Mouse (Mus musculus) erythroblast, embryonic 14.5 days (primary cell): ENCODE measurements around the gene Psmc3ip.

ENCODE experiments used
- GATA1 ChIP-seq: IDR thresholded peaks from 2 replicates; pipeline ENCODE4 v1.6.1; 2012; ENCODE audit warnings: low read length, inconsistent platforms, mixed read lengths
- TAL1 ChIP-seq: IDR thresholded peaks from 3 replicates; pipeline ENCODE4 v1.6.1; 2012; ENCODE audit warnings: low read length, inconsistent platforms, mixed read lengths

GRCm38 (mm10) chr11:101081659-101082058 is 13.6 kb downstream of the Psmc3ip start:
- no peak for TF ChIP-seq GATA1
- no peak for TF ChIP-seq TAL1
